Mouse (Mus musculus): ENCODE data around the gene Adamts7. TPM values are rescaled to one million over a fixed set of nuclear protein-coding genes. Genes with fewer than 3 reads are reported as not detected.
A peak's percentile ranks its signal among the peaks of the same experiment; 100 is the strongest.

Adamts7 gene
- total and polyA plus RNA-seq, 2 experiments from 2014 or later = 2.9 to 10.4 TPM

- Histone ChIP-seq H3K4me1 (ENCODE audit: insufficient read depth, low read length) (no peaks in the 10 kb centered on the region), H3K4me3 (ENCODE audit: low read length) (no peak overlapping the region), H3K4me2 (ENCODE audit: low read depth, low read length) (no peak overlapping the region), H3K27ac (no peak overlapping the region), H3K9me3 (ENCODE audit: low read length) (no peaks in the 10 kb centered on the region), H3K27me3 (ENCODE audit: insufficient read depth, low read length) (no peaks in the 10 kb centered on the region), H3K36me3 (ENCODE audit: insufficient read depth, low read length) (no peaks in the 10 kb centered on the region), H3K9ac (replicated peaks; ENCODE audit: low read length) (no peak overlapping the region)
- TF ChIP-seq CTCF (IDR thresholded peaks at IDR 0.05; ENCODE audit: low read depth) = no peak
- DNase-seq (ENCODE audit: low spot score) = no peak
- no peak for ATAC-seq
- 77% methylated on average over 5 of the region's 5 CpGs for WGBS
These were observed 16.0 kb upstream of the Adamts7 start for GRCm38 (mm10) chr9:90146869-90147268.

GRCm38 (mm10) chr9:90162243-90162925 lies 485 bp upstream of the Adamts7 start:
- peak; percentile 43 for TF ChIP-seq CTCF (IDR thresholded peaks at IDR 0.05; ENCODE audit: low read depth)
- Histone ChIP-seq H3K27me3 (ENCODE audit: insufficient read depth, low read length) (no peaks in the 10 kb centered on the region), H3K4me2 (ENCODE audit: low read depth, low read length) (peak overlapping the region; percentile 98), H3K4me3 (ENCODE audit: low read length) (peak overlapping the region; percentile 76), H3K36me3 (ENCODE audit: insufficient read depth, low read length) (no peaks in the 10 kb centered on the region), H3K27ac (no peak overlapping the region), H3K9ac (replicated peaks; ENCODE audit: low read length) (peak overlapping the region; percentile 71), H3K4me1 (ENCODE audit: insufficient read depth, low read length) (0 out of 2 replicates have a peak, but pooled peaks cover 7% of the 10 kb centered on the region), H3K9me3 (ENCODE audit: low read length) (no peaks in the 10 kb centered on the region)
- 8% methylated on average over 27 of the region's 29 CpGs for WGBS
- ATAC-seq (peak; percentile 65), DNase-seq (ENCODE audit: low spot score) (peak; percentile 55)

GRCm38 (mm10) chr9:90163749-90164095 lies 853 bp downstream of the Adamts7 start:
- Histone ChIP-seq H3K27me3 (ENCODE audit: insufficient read depth, low read length) (no peaks in the 10 kb centered on the region), H3K27ac (peak overlapping the region; percentile 26; the same call in 1 of the 2 replicates), H3K36me3 (ENCODE audit: insufficient read depth, low read length) (no peaks in the 10 kb centered on the region), H3K4me2 (ENCODE audit: low read depth, low read length) (peak overlapping the region; percentile 98), H3K9me3 (ENCODE audit: low read length) (no peaks in the 10 kb centered on the region), H3K4me1 (ENCODE audit: insufficient read depth, low read length) (0 out of 2 replicates have a peak, but pooled peaks cover 7% of the 10 kb centered on the region), H3K4me3 (ENCODE audit: low read length) (peak overlapping the region; percentile 76), H3K9ac (replicated peaks; ENCODE audit: low read length) (peak overlapping the region; percentile 71)
- 1% methylated on average over 18 of the region's 18 CpGs for WGBS
- no peak for TF ChIP-seq CTCF (IDR thresholded peaks at IDR 0.05; ENCODE audit: low read depth)
- DNase-seq (ENCODE audit: low spot score) (peak; percentile 55), ATAC-seq (peak; percentile 39; the same call in 1 of the 2 replicates)

DNA sequence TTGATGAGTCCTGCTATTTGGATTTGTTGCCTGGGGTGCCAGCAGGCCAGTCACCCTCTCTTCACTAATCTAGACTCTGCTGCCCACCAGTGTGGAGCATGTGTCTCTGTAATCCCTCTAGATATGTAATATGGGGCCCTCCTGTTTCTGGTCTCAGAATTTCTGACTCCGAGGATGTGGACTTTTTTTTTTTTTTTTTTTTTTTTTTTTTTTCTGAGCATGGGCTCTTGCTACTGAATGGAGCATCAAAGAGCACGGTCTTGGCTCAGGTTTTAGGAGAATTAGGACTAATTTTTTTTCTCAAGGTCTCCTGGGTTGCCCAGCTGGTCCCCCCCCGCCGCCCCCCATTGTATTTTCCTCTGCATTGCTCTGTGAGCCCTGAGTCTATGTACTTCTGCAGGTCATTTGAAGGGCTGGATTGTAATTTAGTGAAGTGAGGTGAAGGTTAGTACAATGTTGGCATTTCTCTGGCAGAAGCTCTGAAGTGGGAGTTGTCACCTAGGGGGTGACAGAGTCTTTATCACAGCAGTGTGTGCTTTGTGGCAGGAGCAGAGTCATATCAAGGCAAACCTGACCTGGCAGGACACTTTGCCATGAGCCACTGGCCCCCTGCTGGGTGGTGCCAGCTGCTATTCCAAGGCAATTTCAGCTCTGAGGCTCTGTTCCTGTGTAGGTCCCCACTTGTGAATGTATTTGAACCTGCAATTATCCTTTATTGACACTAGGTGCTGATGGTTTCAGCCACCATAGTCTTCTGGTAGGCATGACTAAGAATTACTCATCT lies 2.0 kb downstream of the Adamts7 start:
- H3K4me3 ChIP-seq (ENCODE audit: low read length) = no peak overlapping the region
- TF ChIP-seq CTCF (IDR thresholded peaks at IDR 0.05; ENCODE audit: low read depth) = 0 out of 2 replicates have a peak, but pooled peaks have one; percentile 16
- 59% methylated on average over 4 of the region's 4 CpGs for WGBS

DNA sequence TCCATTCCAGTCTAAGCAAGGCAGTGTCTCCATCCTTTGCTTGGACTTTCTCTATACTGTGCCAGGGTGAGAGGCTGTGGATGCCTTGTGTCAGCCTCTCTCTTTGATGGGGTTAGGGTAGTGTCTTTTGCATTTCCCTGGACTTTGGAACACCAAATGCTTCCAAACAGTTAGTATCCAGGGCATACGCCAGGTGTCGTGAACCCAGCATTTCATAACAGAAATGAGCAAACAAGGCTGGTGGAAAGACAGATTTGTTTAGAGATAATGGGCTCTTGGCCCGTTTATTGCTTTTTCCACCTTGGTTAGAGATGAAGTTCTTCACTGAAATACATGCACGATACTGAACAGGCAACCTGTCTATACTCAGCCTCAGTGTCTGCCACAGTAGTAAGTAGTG lies 2.7 kb downstream of the Adamts7 start:
- DNase-seq (ENCODE audit: low spot score) (no peak), ATAC-seq (no peak)
- H3K36me3 ChIP-seq (ENCODE audit: insufficient read depth, low read length) = no peaks in the 10 kb centered on the region
- H3K4me1 ChIP-seq (ENCODE audit: insufficient read depth, low read length) = 0 out of 2 replicates have a peak, but pooled peaks cover 7% of the 10 kb centered on the region
- 94% methylated on average over 4 of the region's 4 CpGs for WGBS
- no peak overlapping the region for H3K9ac ChIP-seq (replicated peaks; ENCODE audit: low read length)
- H3K27ac ChIP-seq = no peak overlapping the region
- H3K4me2 ChIP-seq (ENCODE audit: low read depth, low read length) = no peak overlapping the region
- H3K27me3 ChIP-seq (ENCODE audit: insufficient read depth, low read length) = no peaks in the 10 kb centered on the region
- no peak for TF ChIP-seq CTCF (IDR thresholded peaks at IDR 0.05; ENCODE audit: low read depth)
- H3K9me3 ChIP-seq (ENCODE audit: low read length) = no peaks in the 10 kb centered on the region
- no peak overlapping the region for H3K4me3 ChIP-seq (ENCODE audit: low read length)

More for the DNA sequence above, 2.0 kb downstream of the Adamts7 start:
- H3K9me3 ChIP-seq (ENCODE audit: low read length) = no peaks in the 10 kb centered on the region
- H3K9ac ChIP-seq (replicated peaks; ENCODE audit: low read length) = no peak overlapping the region
- H3K27me3 ChIP-seq (ENCODE audit: insufficient read depth, low read length) = no peaks in the 10 kb centered on the region
- no peak for ATAC-seq
- DNase-seq (ENCODE audit: low spot score) = no peak
- H3K4me1 ChIP-seq (ENCODE audit: insufficient read depth, low read length) = 0 out of 2 replicates have a peak, but pooled peaks cover 7% of the 10 kb centered on the region
- H3K4me2 ChIP-seq (ENCODE audit: low read depth, low read length) = peak overlapping the region; percentile 98; the same call in 1 of the 2 replicates
- H3K27ac ChIP-seq = no peak overlapping the region
- no peaks in the 10 kb centered on the region for H3K36me3 ChIP-seq (ENCODE audit: insufficient read depth, low read length)

GRCm38 (mm10) chr9:90166615-90167014 lies 3.7 kb downstream of the Adamts7 start:
- H3K27me3 ChIP-seq (ENCODE audit: insufficient read depth, low read length) = no peaks in the 10 kb centered on the region
- H3K4me3 ChIP-seq (ENCODE audit: low read length) = no peak overlapping the region
- DNase-seq (ENCODE audit: low spot score) = peak; percentile 12
- H3K27ac ChIP-seq = no peak overlapping the region
- H3K36me3 ChIP-seq (ENCODE audit: insufficient read depth, low read length) = no peaks in the 10 kb centered on the region
- H3K4me2 ChIP-seq (ENCODE audit: low read depth, low read length) = no peak overlapping the region
- no peak overlapping the region for H3K9ac ChIP-seq (replicated peaks; ENCODE audit: low read length)
- H3K4me1 ChIP-seq (ENCODE audit: insufficient read depth, low read length) = 0 out of 2 replicates have a peak, but pooled peaks cover 7% of the 10 kb centered on the region
- ATAC-seq = no peak
- 41% methylated on average over 5 of the region's 5 CpGs for WGBS
- no peaks in the 10 kb centered on the region for H3K9me3 ChIP-seq (ENCODE audit: low read length)
- TF ChIP-seq CTCF (IDR thresholded peaks at IDR 0.05; ENCODE audit: low read depth) = peak; percentile 14; the same call in 1 of the 2 replicates
